Mouse (Mus musculus): ENCODE measurements at regions not wholly inside any gene's neighbourhood (a gene's known extent, or its start where the extent isn't known, plus 50 kb on each side); places are given as distances from the start of the nearest gene placed in this dataset.

GRCm38 (mm10) chr2:166216512-166216865 lies 61.0 kb upstream of the Sulf2 start:
- Histone ChIP-seq H3K36me3 (no peaks in the 10 kb centered on the region), H3K27me3 (no peaks in the 10 kb centered on the region), H3K9me3 (no peaks in the 10 kb centered on the region), H3K4me1 (peaks cover 16% of the 10 kb centered on the region), H3K4me2 (replicated peaks) (no peak overlapping the region), H3K27ac (replicated peaks) (0 out of 2 replicates have a peak overlapping the region, but pooled peaks have one; percentile 12), H3K4me3 (no peak overlapping the region), H3K9ac (replicated peaks) (no peak overlapping the region)
- no peak for ATAC-seq (replicated peaks)
- 64% methylated on average over 11 of the region's 11 CpGs for WGBS

DNA sequence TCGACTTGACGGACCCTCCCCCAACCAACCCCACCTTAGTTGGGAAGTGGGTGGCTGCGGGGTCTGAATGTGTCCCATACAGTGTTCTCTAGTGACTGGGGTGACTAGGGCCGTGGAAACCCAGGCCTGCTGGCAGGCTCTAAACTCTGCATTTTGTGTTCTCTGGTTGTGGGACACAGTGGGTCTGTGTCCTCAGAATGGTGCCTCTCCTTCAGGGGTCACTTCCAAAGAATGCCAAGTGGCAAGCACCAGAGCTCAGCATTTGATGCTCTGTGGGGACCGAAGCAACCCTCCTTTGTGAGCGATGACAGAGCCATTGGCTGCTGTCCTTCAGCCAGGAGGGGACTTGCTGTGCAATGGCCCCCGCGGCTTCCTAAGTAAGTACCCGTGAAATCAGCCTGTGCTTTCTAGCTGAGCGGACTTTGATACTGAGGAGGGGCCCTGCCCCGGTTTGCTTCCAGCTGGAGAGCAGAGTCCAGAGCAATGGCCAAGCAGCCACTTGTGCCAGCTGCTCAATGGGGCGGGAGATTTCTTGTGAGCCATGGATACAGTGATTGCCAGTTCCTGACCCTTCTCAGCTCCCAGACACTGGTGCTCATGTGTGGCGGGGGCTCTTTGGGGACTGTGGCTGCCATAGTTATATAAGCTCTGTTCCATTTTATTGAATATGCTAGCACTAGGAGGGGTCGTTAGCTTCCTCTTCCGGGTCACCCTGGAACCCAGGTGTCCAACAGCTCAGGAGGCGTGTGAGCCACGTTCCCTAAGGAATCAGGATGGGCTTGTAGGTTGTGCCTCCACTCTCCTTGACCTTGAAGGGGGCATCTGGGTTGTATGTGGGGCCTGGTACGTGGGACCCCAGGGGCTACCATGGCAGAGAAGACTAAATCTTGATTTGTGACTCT lies 60.4 kb upstream of the Sulf2 start:
- Histone ChIP-seq H3K27me3 (no peaks in the 10 kb centered on the region), H3K27ac (replicated peaks) (0 out of 2 replicates have a peak overlapping the region, but pooled peaks have one; percentile 12), H3K4me1 (peaks cover 16% of the 10 kb centered on the region), H3K4me2 (replicated peaks) (no peak overlapping the region), H3K9ac (replicated peaks) (no peak overlapping the region), H3K9me3 (no peaks in the 10 kb centered on the region), H3K4me3 (no peak overlapping the region), H3K36me3 (no peaks in the 10 kb centered on the region)
- peak; percentile 70; the same call in 1 of the 2 replicates for ATAC-seq (replicated peaks)
- 48% methylated on average over 18 of the region's 18 CpGs for WGBS

DNA sequence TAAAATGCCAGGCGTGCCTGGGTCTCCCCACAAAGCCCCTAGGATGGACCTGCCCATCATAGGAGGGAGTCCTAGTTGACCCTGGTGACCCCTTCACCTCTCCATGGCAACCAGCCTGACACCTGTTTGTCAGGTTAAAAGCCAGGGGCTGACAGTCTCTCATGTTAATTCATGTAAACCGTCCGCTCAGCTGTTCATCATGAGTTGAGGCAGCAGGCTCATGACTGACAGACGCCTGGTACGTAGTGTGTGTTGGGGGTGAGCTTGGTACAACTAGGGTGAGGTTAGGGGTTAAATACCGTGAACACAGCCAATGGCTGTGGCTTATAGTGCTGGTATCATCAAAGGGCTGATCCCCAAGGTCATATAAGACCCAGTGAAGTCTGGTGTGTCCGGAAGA lies 59.7 kb upstream of the Sulf2 start:
- H3K4me1 ChIP-seq: peaks cover 16% of the 10 kb centered on the region
- no peaks in the 10 kb centered on the region for H3K9me3 ChIP-seq
- H3K27me3 ChIP-seq: no peaks in the 10 kb centered on the region
- no peak overlapping the region for H3K4me2 ChIP-seq (replicated peaks)
- H3K9ac ChIP-seq (replicated peaks): no peak overlapping the region
- no peak for ATAC-seq (replicated peaks)
- no peaks in the 10 kb centered on the region for H3K36me3 ChIP-seq
- no peak overlapping the region for H3K4me3 ChIP-seq
- no peak overlapping the region for H3K27ac ChIP-seq (replicated peaks)
- 65% methylated on average over 7 of the region's 7 CpGs for WGBS

GRCm38 (mm10) chr2:166207145-166207508 lies 51.7 kb upstream of the Sulf2 start:
- Histone ChIP-seq H3K4me1 (peaks cover 5% of the 10 kb centered on the region), H3K9me3 (no peaks in the 10 kb centered on the region), H3K4me2 (replicated peaks) (no peak overlapping the region), H3K36me3 (no peaks in the 10 kb centered on the region), H3K27ac (replicated peaks) (no peak overlapping the region), H3K27me3 (no peaks in the 10 kb centered on the region), H3K9ac (replicated peaks) (no peak overlapping the region), H3K4me3 (no peak overlapping the region)
- no peak for ATAC-seq (replicated peaks)
- 82% methylated on average over 3 of the region's 3 CpGs for WGBS

DNA sequence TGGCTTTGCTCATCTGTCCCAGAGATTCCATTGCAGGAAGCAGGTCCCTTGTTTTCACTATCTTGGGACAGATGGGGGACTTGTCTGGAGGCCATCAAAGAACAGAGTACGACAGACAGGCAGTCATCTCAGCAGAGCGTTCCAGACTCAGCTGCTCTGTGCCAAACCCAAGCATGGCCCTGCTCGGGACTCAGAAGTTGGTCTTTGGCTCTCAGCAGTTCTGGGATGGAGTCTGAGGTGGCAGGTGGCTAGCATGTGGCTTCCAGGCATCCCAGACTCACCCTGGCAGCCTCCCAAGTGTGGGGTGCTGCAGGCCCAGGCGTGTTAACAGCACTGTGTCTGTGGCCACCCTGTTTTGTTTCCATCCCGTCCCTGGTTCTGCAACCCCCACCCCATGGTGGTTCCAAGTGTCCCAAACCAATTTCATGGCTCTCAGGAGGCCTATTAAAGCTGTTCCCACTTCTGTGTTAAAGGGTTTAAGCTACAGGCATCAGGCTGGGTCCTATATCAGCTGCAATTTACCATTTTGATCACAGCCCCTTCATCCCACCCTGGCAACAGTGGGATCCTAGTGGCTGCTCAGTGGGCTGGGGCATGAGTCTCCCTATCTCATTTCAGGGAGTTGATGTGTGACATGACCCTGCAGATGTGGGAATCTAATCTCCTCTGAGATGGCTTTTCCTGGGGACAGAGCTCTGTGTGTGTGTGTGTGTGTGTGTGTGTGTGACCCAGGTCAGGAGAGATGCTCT lies 51.1 kb upstream of the Sulf2 start:
- no peak overlapping the region for H3K4me2 ChIP-seq (replicated peaks)
- no peaks in the 10 kb centered on the region for H3K27me3 ChIP-seq
- WGBS: 45% methylated on average over 5 of the region's 5 CpGs
- no peak overlapping the region for H3K4me3 ChIP-seq
- no peak overlapping the region for H3K9ac ChIP-seq (replicated peaks)
- H3K4me1 ChIP-seq: peaks cover 5% of the 10 kb centered on the region
- no peaks in the 10 kb centered on the region for H3K9me3 ChIP-seq
- H3K36me3 ChIP-seq: no peaks in the 10 kb centered on the region
- peak; percentile 73 for ATAC-seq (replicated peaks)
- H3K27ac ChIP-seq (replicated peaks): no peak overlapping the region

Measured in forebrain, embryonic 15.5 days (tissue).